Mouse (Mus musculus) hindbrain, postnatal 0 days (tissue): Measurements from ENCODE around the gene Lamp1. TPM values are rescaled to one million over a fixed set of nuclear protein-coding genes. Genes with fewer than 3 reads are reported as not detected.
A peak's percentile ranks its signal among the peaks of the same experiment; 100 is the strongest.

Source experiments
- ATAC-seq: fragments of 200-750 bp; cut with Nextera tagmentation; 2 replicates; pipeline ENCODE4 v1.8.0; 2017; ENCODE audit warnings: mild to moderate bottlenecking, moderate TSS enrichment, moderate library complexity
- DNase-seq: peaks from one replicate; pipeline ENCODE4 v3.0.0-alpha.2; 2015; ENCODE audit warnings: low spot score
- H3K27ac ChIP-seq: fragments of 300-500 bp; sonication (generic); 2 replicates; pipeline ENCODE4 v1.5.1; 2014; ENCODE audit warnings: mild to moderate bottlenecking
- H3K27me3 ChIP-seq: fragments of 300-500 bp; sonication (generic); 2 replicates; pipeline ENCODE4 v1.6.1; 2014; ENCODE audit warnings: low read length, mixed read lengths; ENCODE audit not compliant: insufficient read depth
- H3K36me3 ChIP-seq: fragments of 300-500 bp; sonication (generic); 2 replicates; pipeline ENCODE4 v1.6.1; 2014; ENCODE audit warnings: low read length, mixed read lengths; ENCODE audit not compliant: insufficient read depth
- H3K4me1 ChIP-seq: fragments of 300-500 bp; sonication (generic); 2 replicates; pipeline ENCODE4 v1.6.1; 2014; ENCODE audit warnings: antibody characterized with exemption, low read length, mixed read lengths; ENCODE audit not compliant: insufficient read depth
- H3K4me2 ChIP-seq: fragments of 300-500 bp; sonication (generic); 2 replicates; pipeline ENCODE4 v1.6.1; 2014; ENCODE audit warnings: low read depth, mild to moderate bottlenecking, low read length, moderate library complexity, mixed read lengths
- H3K4me3 ChIP-seq: fragments of 300-500 bp; sonication (generic); 2 replicates; pipeline ENCODE4 v1.5.1; 2014; ENCODE audit warnings: low read length
- H3K9ac ChIP-seq: fragments of 300-500 bp; sonication (generic); replicated peaks from 2 replicates; pipeline ENCODE4 v1.6.1; 2014; ENCODE audit warnings: mild to moderate bottlenecking, low read length, moderate library complexity, mixed read lengths
- H3K9me3 ChIP-seq: fragments of 300-500 bp; sonication (generic); 2 replicates; pipeline ENCODE4 v1.6.1; 2016; ENCODE audit warnings: low read length, mixed read lengths
- CTCF ChIP-seq: IDR thresholded peaks from 2 replicates; pipeline ENCODE4 v1.5.1; 2016; ENCODE audit warnings: antibody characterized with exemption, control low read depth, low read depth
- WGBS: fragments of 180-500 bp; shearing (Covaris S2); extraction: QIAGEN DNeasy Blood & Tissue Kit; methylation state at CpG from one replicate; pipeline ENCODE4 v1.1.7; 2014; 5-methylcytosine and 5-hydroxymethylcytosine counted together
- polyA plus RNA-seq: library from polyadenylated mRNA; unstranded; fragments of >200 nt; fragmentation: Nextera tagmentation; extraction: Ambion mirVana; gene quantifications from 2 replicates; pipeline ENCODE4 v1.2.1, GENCODE M21; 2015
- total RNA-seq: library from RNA; depleted of rRNA; stranded (reverse); fragments of >200 nt; gene quantifications from 2 replicates; pipeline ENCODE4 v1.2.3, GENCODE M21; 2014

Lamp1 gene
- total and polyA plus RNA-seq, 2 experiments from 2014 or later = 341 to 402 TPM

DNA sequence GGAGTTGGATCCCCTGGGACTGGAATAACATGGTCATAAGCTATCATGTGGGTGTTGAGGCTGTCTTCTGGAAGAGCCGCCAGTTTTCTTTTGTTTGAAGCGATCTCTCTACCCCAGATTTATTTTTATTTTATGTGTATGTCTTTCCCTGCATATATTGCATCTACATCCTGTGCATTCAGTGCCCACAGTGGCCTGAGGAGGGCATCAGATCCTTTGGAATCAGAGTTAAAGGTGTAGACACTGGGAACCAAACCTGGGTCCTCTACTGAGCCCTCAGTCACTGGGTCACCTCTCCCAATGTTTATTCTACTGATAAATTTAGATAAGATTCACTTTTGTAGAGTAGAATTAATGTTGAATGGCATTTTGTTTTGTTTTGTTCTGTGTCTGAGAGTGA is 9.7 kb upstream of the Lamp1 start:
- no peaks in the 10 kb centered on the region for H3K9me3 ChIP-seq
- ATAC-seq (no peak), DNase-seq (no peak)
- no peak overlapping the region for H3K4me3 ChIP-seq
- 92% methylated on average over 2 of the region's 2 CpGs for WGBS
- no peak overlapping the region for H3K4me2 ChIP-seq
- H3K27ac ChIP-seq = no peak overlapping the region
- peaks cover 31% of the 10 kb centered on the region for H3K36me3 ChIP-seq
- TF ChIP-seq CTCF = peak; percentile 10; the same call in 1 of the 2 replicates
- no peak overlapping the region for H3K9ac ChIP-seq
- no peaks in the 10 kb centered on the region for H3K27me3 ChIP-seq
- no peaks in the 10 kb centered on the region for H3K4me1 ChIP-seq

DNA sequence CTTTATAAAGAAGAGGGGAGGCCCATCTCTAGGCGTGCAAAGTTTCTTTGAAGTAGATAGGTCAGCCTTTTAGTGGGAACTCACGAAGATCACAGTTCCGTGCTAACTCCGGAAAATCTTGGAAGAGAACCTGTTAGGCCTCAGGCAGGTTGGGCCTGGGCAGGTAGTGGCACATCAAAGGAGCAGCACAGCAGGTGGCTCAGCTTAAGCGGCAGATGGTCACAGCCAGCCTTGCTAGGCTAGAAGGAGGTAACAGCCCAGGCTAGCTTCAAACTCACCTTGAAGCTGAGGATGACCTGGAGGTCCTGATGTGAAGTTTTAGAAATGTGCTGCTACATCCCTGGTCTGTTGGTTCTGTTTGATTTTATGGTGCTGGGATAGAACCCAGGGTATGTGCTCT is 9.1 kb upstream of the Lamp1 start:
- DNase-seq (no peak), ATAC-seq (no peak)
- 62% methylated on average over 5 of the region's 5 CpGs for WGBS
- H3K27me3 ChIP-seq = no peaks in the 10 kb centered on the region
- no peaks in the 10 kb centered on the region for H3K4me1 ChIP-seq
- peaks cover 30% of the 10 kb centered on the region for H3K36me3 ChIP-seq
- no peak overlapping the region for H3K27ac ChIP-seq
- H3K4me3 ChIP-seq = no peak overlapping the region
- H3K9ac ChIP-seq = no peak overlapping the region
- no peak overlapping the region for H3K4me2 ChIP-seq
- H3K9me3 ChIP-seq = no peaks in the 10 kb centered on the region
- TF ChIP-seq CTCF = no peak

DNA sequence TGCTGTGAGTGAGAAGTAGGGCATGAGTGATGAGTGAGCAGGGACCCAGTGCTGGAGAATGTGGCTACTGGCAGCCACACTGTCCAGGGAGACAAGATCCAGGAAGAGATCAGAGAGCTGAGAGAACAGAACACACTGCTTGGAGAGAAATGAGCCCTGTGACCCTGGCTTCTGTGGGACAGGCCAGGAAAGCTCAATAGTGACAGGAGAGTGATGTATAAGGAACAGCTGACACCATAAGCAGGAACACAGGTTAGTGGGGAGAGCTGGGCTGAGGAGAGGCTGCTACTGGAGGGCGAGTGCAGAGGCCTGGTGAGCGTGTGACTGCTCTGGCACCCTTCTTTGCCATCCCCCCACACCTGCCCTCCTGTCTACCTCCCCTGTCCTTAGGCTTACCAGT is 8.0 kb upstream of the Lamp1 start:
- Histone ChIP-seq H3K27me3 (no peaks in the 10 kb centered on the region), H3K4me1 (no peaks in the 10 kb centered on the region), H3K9me3 (no peaks in the 10 kb centered on the region), H3K4me2 (no peak overlapping the region), H3K27ac (no peak overlapping the region), H3K36me3 (peaks cover 19% of the 10 kb centered on the region; the same call in 1 of the 2 replicates), H3K4me3 (no peak overlapping the region), H3K9ac (no peak overlapping the region)
- 94% methylated on average over 2 of the region's 2 CpGs for WGBS
- TF ChIP-seq CTCF = no peak
- DNase-seq = no peak
- no peak for ATAC-seq

DNA sequence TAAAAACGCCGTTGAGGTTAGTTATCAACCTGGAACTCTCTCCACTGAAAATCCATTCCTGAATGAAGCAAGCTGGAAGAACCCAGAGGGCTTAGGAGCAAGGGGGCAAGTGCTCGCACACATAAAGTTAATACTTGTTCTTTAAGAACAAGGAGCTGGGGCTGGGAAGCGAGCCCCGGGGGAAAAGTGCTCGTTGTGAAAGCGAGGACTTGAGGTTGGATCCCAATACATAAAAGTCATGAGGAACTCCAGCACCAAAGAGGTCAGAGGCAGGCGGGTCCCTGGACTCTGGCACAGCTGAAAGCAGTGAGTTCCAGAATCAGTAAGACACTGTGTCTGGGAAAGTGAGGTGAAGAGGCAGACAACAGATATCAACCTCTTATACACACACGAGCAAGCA is 4.9 kb upstream of the Lamp1 start:
- no peak overlapping the region for H3K27ac ChIP-seq
- H3K4me1 ChIP-seq = no peaks in the 10 kb centered on the region
- H3K9ac ChIP-seq = no peak overlapping the region
- WGBS = 83% methylated on average over 9 of the region's 9 CpGs
- ATAC-seq (no peak), DNase-seq (no peak)
- no peaks in the 10 kb centered on the region for H3K27me3 ChIP-seq
- TF ChIP-seq CTCF = no peak
- H3K36me3 ChIP-seq = peaks cover 3% of the 10 kb centered on the region; the same call in 1 of the 2 replicates
- H3K4me2 ChIP-seq = no peak overlapping the region
- no peaks in the 10 kb centered on the region for H3K9me3 ChIP-seq
- no peak overlapping the region for H3K4me3 ChIP-seq

DNA sequence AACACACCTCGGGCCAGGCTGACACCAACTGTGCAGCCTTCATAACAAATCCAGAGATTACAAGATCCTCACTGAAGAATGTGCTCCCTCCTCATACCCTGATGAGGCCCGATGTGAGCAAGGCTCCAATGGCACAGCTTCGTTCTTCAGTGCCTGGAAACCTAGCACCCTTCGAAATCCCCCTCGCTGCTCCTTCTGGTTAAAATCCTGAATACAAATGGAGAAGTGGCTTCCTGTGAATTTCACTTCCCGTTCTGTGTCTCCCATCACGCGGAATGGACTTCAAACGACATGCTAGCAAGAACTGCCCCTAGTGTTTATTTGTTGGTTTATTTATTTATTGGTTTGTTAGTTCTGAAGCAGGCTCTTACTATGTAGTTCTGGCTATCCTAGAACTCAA is 3.6 kb upstream of the Lamp1 start:
- no peak overlapping the region for H3K27ac ChIP-seq
- no peak for DNase-seq
- no peak overlapping the region for H3K4me3 ChIP-seq
- no peaks in the 10 kb centered on the region for H3K4me1 ChIP-seq
- no peak overlapping the region for H3K4me2 ChIP-seq
- no peak overlapping the region for H3K9ac ChIP-seq
- H3K36me3 ChIP-seq = no peaks in the 10 kb centered on the region
- TF ChIP-seq CTCF = no peak
- 73% methylated on average over 9 of the region's 9 CpGs for WGBS
- H3K27me3 ChIP-seq = no peaks in the 10 kb centered on the region
- no peak for ATAC-seq
- H3K9me3 ChIP-seq = no peaks in the 10 kb centered on the region

DNA sequence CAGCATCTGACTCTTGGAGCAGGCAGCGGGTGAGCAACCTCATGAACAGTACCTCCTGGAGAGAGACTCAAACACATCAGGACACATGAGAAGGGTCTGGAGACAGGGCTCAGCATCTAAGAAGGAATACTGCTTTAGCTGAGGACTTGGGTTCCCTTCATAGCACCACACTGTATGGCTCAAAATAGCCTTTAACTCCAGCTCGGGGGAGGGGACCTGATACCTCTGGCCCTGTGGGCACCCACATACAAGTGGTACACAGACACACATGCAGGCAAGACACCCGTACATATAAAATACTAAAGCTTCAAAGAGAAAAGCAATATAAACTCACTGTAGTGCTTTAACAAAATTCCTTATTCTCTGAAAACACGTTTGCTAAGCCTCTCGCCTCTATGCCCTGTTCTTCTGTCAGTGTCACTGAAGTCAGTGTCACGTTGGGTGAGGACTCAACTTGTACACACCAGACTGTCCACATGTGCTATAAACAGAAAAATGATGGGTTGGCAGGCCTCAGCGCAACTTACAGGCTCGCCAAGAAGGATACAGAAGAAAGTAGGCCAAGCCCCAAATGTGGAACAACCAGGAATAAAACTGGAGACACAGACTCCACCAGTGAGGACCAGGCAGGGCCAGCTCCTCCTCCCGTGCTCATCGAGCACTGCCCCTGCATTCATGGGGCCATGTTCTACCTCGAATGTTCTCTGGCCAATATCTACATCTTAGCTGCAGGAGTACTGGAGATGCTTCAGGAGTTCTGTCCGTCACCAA is 2.4 kb upstream of the Lamp1 start:
- no peak for ATAC-seq
- 74% methylated on average over 12 of the region's 12 CpGs for WGBS

DNA sequence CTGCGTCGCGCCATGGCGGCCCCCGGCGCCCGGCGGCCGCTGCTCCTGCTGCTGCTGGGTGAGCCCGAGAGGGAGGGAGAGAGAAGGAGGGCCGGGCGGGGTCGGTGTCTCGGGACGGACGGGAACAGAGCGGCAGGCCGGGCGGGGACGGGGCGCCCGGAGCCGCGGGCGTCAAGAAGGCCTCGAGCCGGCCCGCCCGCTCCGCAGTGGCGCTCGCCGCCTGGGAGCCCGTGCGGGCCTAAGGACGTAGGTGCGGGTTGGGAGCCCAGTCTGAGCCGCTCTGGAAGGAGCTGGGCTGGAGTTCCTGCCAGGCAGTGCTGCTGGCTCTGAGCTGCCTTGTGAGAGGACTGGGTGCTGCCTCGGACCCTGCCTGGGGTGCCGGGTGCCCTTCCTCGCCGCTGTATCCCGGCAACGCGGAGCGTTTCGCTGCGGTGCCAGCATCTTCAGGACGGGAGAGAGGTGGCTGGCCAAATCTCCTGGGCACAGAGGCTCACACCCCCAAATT is 468 bp downstream of the Lamp1 start:
- no peaks in the 10 kb centered on the region for H3K4me1 ChIP-seq
- no peak for TF ChIP-seq CTCF
- under 1% methylated on average over 48 of the region's 49 CpGs for WGBS
- peak overlapping the region; percentile 72 for H3K4me3 ChIP-seq
- H3K27ac ChIP-seq = peak overlapping the region; percentile 64
- ATAC-seq (peak; percentile 80), DNase-seq (peak; percentile 7)
- no peaks in the 10 kb centered on the region for H3K27me3 ChIP-seq
- peak overlapping the region; percentile 87 for H3K4me2 ChIP-seq
- no peaks in the 10 kb centered on the region for H3K9me3 ChIP-seq
- H3K9ac ChIP-seq = peak overlapping the region; percentile 82
- no peaks in the 10 kb centered on the region for H3K36me3 ChIP-seq

More for the DNA sequence above, 2.4 kb upstream of the Lamp1 start:
- no peak for TF ChIP-seq CTCF
- no peak overlapping the region for H3K9ac ChIP-seq
- H3K36me3 ChIP-seq = no peaks in the 10 kb centered on the region
- no peak overlapping the region for H3K4me3 ChIP-seq
- H3K27me3 ChIP-seq = no peaks in the 10 kb centered on the region
- no peaks in the 10 kb centered on the region for H3K9me3 ChIP-seq
- no peaks in the 10 kb centered on the region for H3K4me1 ChIP-seq
- no peak for DNase-seq
- H3K27ac ChIP-seq = no peak overlapping the region
- H3K4me2 ChIP-seq = no peak overlapping the region
